Mouse (Mus musculus): ENCODE results near the gene Spr.

DNA sequence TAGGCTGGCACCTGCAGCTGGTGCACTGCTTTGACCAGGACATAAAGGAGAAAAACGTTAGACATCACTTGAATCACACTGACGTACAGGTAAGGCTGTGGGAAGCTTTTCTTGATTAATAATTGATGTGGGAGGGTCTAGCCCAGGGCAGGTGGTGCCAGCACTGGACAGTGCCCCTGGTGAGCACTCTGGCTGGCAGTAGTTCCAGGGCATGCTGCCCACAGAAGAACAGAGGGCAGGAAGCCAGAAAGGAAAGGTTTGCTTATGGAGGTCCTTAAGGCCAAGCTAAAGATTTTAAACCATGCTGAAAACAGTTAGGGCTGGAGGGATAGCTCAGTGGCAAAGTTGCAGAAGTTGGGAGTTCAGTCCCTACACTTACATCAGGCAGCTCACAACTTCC is 42.5 kb upstream of the Spr start:
- TF ChIP-seq CTCF (IDR thresholded peaks at IDR 0.05; ENCODE audit: insufficient read depth, low read length) (no peak), POLR2A (IDR thresholded peaks at IDR 0.05; ENCODE audit: borderline replicate concordance, extremely low read depth, low read depth, low read length) (no peak)
